9 mouse cellular contexts compared by ENCODE assay signal in genomic region chr2:141231011-141231668, GRCm38 (mm10).
A peak's percentile ranks its signal among the peaks of the same experiment; 100 is the strongest.
DNase-seq lines count a peak whose midpoint lies in the region; ATAC-seq and TF ChIP-seq lines count a peak whose summit lies in the region.
"Had no signal": no experiment of that assay in that cellular context is flagged by ENCODE, and none has a peak within 500 bp of the region (broad histone marks: within the 10 kb centered on the region; RNA-seq: fewer than 3 reads in every experiment).

No protein-coding gene starts in this region.

- H3K9me3 ChIP-seq in ES-Bruce4 (replicated peaks; ENCODE audit: control insufficient read depth, insufficient read depth, low read length, poor library complexity, severe bottlenecking), result no peaks in the 10 kb centered on the region
- H3K9me3 ChIP-seq in forebrain, embryonic 13.5 days (replicated peaks), result no peaks in the 10 kb centered on the region

- no peak overlapping the region for H3K27ac ChIP-seq in ES-Bruce4 (ENCODE audit: insufficient read depth, low read length)
- no peak overlapping the region for H3K27ac ChIP-seq in forebrain, embryonic 13.5 days
- H3K27ac ChIP-seq: liver, embryonic 14.5 days had no signal

- TF ChIP-seq EP300 in ES-Bruce4 (IDR thresholded peaks at IDR 0.05; ENCODE audit: insufficient read depth, low read depth, low read length), result peak; percentile 38; the same call in 1 of the 2 replicates

- peak overlapping the region; percentile 22 for H3K4me2 ChIP-seq in forebrain, embryonic 13.5 days

- H3K36me3 ChIP-seq in ES-Bruce4 (ENCODE audit: control insufficient read depth, insufficient read depth, low read length, poor library complexity, severe bottlenecking), result no peaks in the 10 kb centered on the region
- H3K36me3 ChIP-seq in forebrain, embryonic 13.5 days (ENCODE audit: poor library complexity, severe bottlenecking), result no peaks in the 10 kb centered on the region

- no peaks in the 10 kb centered on the region for H3K27me3 ChIP-seq in ES-Bruce4 (ENCODE audit: control insufficient read depth, insufficient read depth, low read length, poor library complexity, severe bottlenecking)
- no peaks in the 10 kb centered on the region for H3K27me3 ChIP-seq in forebrain, embryonic 13.5 days

- DNase-seq in adrenal gland, adult 8-10 months, result peak; percentile 0
- DNase-seq in adrenal gland, postnatal 4 days (ENCODE audit: low spot score in 2 of 2), result no peak
- peak; percentile 13 to 15 for DNase-seq in left cerebral cortex, adult 8-10 months (ENCODE audit: low spot score in 2 of 2)
- DNase-seq in retina, postnatal 1 day, result peak; percentile 51
- DNase-seq in gastrocnemius, adult 8-10 months (ENCODE audit: low spot score in 2 of 2), result no peak

- no peak for TF ChIP-seq CTCF in ES-Bruce4 (IDR thresholded peaks at IDR 0.05; ENCODE audit: low read depth, low read length)

- no peak for TF ChIP-seq POLR2A in ES-Bruce4 (IDR thresholded peaks at IDR 0.05; ENCODE audit: insufficient read depth, low read length)

- no peak overlapping the region for H3K9ac ChIP-seq in ES-Bruce4 (ENCODE audit: low read depth, poor library complexity, severe bottlenecking)
- H3K9ac ChIP-seq in forebrain, embryonic 13.5 days, result no peak overlapping the region
- H3K9ac ChIP-seq: liver, embryonic 14.5 days had no signal

- 32% methylated on average over 16 of the region's 16 CpGs for WGBS in forebrain, embryonic 13.5 days

- H3K4me1 ChIP-seq in ES-Bruce4 (ENCODE audit: control insufficient read depth, insufficient read depth, low read length), result no peaks in the 10 kb centered on the region
- peaks cover 10% of the 10 kb centered on the region for H3K4me1 ChIP-seq in forebrain, embryonic 13.5 days

- no peak overlapping the region for H3K4me3 ChIP-seq in ES-Bruce4 (ENCODE audit: low read depth, low read length)
- no peak overlapping the region for H3K4me3 ChIP-seq in forebrain, embryonic 13.5 days

- ATAC-seq in forebrain, embryonic 13.5 days, result peak; percentile 86
- no peak for ATAC-seq in monocyte, adult 5-6 weeks (replicated peaks; ENCODE audit: insufficient number of reproducible peaks, low FRiP score, low TSS enrichment, poor library complexity, severe bottlenecking)

Comparison
In these comparisons a context has a peak if more than half of its experiments do, and no peak if none do; other contexts are left out.
1. DNase-seq: peak in adrenal gland, adult 8-10 months (single experiment), left cerebral cortex, adult 8-10 months (2 of 2) and retina, postnatal 1 day (single experiment); none in adrenal gland, postnatal 4 days (0 of 2) and gastrocnemius, adult 8-10 months (0 of 2).